Comparison of ENCODE assay signal across 8 mouse cellular contexts in genomic region chr7:114635569-114636101, GRCm38 (mm10). TPM values are rescaled to one million over a fixed set of nuclear protein-coding genes. Genes with fewer than 3 reads are reported as not detected.
DNase-seq lines count a peak whose midpoint lies in the region; ATAC-seq and TF ChIP-seq lines count a peak whose summit lies in the region.

No protein-coding gene starts in this region.

- peak; percentile 10 to 29 for DNase-seq in urinary bladder, postnatal 36 days (ENCODE audit: low spot score in 2 of 2)
- DNase-seq in urinary bladder, postnatal 10 days (ENCODE audit: low spot score), result no peak
- DNase-seq in cerebellum, postnatal 4 days (ENCODE audit: low spot score in 2 of 2), result peak; percentile 27 to 44
- peak; percentile 42 for DNase-seq in kidney, adult 9 months
- DNase-seq in liver, adult 2 months (ENCODE audit: extremely low read depth, low read depth, low spot score), result peak; percentile 11
- peak; percentile 39 for DNase-seq in naive thymus-derived CD4-positive, alpha-beta T cell, adult 2 months (ENCODE audit: low read depth)
- DNase-seq in T-cell, adult 2 months (ENCODE audit: low spot score), result no peak

- H3K4me3 ChIP-seq in heart, embryonic 11.5 days (ENCODE audit: low read depth, low read length), result peak overlapping the region; percentile 52
- H3K4me3 ChIP-seq in liver, adult 2 months (ENCODE audit: insufficient read depth, low read depth, low read length), result no peak overlapping the region

- peak overlapping the region; percentile 52; the same call in 1 of the 2 replicates for H3K9ac ChIP-seq in heart, embryonic 11.5 days (ENCODE audit: low read depth, low read length)
- H3K9ac ChIP-seq in liver, adult 2 months (ENCODE audit: low read depth, low read length), result no peak overlapping the region

- TF ChIP-seq CTCF in liver, adult 2 months (IDR thresholded peaks at IDR 0.05; ENCODE audit: low read depth, low read length), result peak; percentile 60; the same call in 1 of the 2 replicates

- H3K27me3 ChIP-seq in heart, embryonic 11.5 days (ENCODE audit: control insufficient read depth, insufficient read depth, low read length), result peaks cover 25% of the 10 kb centered on the region
- peaks cover 2% of the 10 kb centered on the region; the same call in 1 of the 2 replicates for H3K27me3 ChIP-seq in liver, adult 2 months (ENCODE audit: control insufficient read depth, insufficient read depth, low read length)

- no peaks in the 10 kb centered on the region for H3K9me3 ChIP-seq in heart, embryonic 11.5 days (replicated peaks; ENCODE audit: control insufficient read depth, low read length)

- no peak for TF ChIP-seq POLR2A in liver, adult 2 months (IDR thresholded peaks at IDR 0.05; ENCODE audit: extremely low read depth, insufficient read depth, low read length)

- H3K36me3 ChIP-seq in heart, embryonic 11.5 days (ENCODE audit: control insufficient read depth, insufficient read depth, low read length), result no peaks in the 10 kb centered on the region
- H3K36me3 ChIP-seq in liver, adult 2 months (ENCODE audit: control insufficient read depth, insufficient read depth, low read length), result no peaks in the 10 kb centered on the region

- 1% methylated on average over 20 of the region's 20 CpGs for WGBS in heart, embryonic 11.5 days (ENCODE audit: insufficient replicate concordance)
- under 1% methylated on average over 20 of the region's 20 CpGs for WGBS in liver, adult 2 months

- H3K4me2 ChIP-seq in heart, embryonic 11.5 days, result peak overlapping the region; percentile 79

- ATAC-seq in heart, embryonic 11.5 days (replicated peaks; ENCODE audit: insufficient number of reproducible peaks, low FRiP score, low TSS enrichment), result no peak

- no peaks in the 10 kb centered on the region for H3K79me2 ChIP-seq in liver, adult 2 months (ENCODE audit: control insufficient read depth, insufficient read depth, low read length)

- H3K4me1 ChIP-seq in heart, embryonic 11.5 days (ENCODE audit: control insufficient read depth, insufficient read depth, low read length), result no peaks in the 10 kb centered on the region
- H3K4me1 ChIP-seq in liver, adult 2 months (ENCODE audit: control insufficient read depth, insufficient read depth, low read length), result peaks cover 7% of the 10 kb centered on the region; the same call in 1 of the 2 replicates

- no peak overlapping the region for H3K27ac ChIP-seq in heart, embryonic 11.5 days (ENCODE audit: low read depth, low read length)
- H3K27ac ChIP-seq in liver, adult 2 months (replicated peaks; ENCODE audit: insufficient read depth, low read depth, low read length), result no peak overlapping the region

RNA-seq across cellular contexts. Expression of gene Calca, which starts 0.5 kb away (rescaled TPM):
- 13.8 and 14.1 TPM in 2 replicates for polyA plus RNA-seq in heart, embryonic 11.5 days (2014; fragmentation: Nextera tagmentation; extraction: Ambion mirVana)
- total RNA-seq in liver, adult 2 months (2014; rRNA removed), result not detected in 2 replicates
- not detected in 2 replicates for polyA plus RNA-seq in liver, adult 2 months (2012; rRNA removed)

Comparison
In these comparisons a context has a peak if more than half of its experiments do, and no peak if none do; other contexts are left out.
1. DNase-seq: peak in urinary bladder, postnatal 36 days (2 of 2), cerebellum, postnatal 4 days (2 of 2), kidney, adult 9 months (single experiment), liver, adult 2 months (single experiment) and naive thymus-derived CD4-positive, alpha-beta T cell, adult 2 months (single experiment); none in urinary bladder, postnatal 10 days (single experiment) and T-cell, adult 2 months (single experiment).
2. RNA of gene Calca, which starts 0.5 kb away (polyA plus RNA-seq): 13.8 to 14.1 TPM in heart, embryonic 11.5 days; not detected in liver, adult 2 months; every median in the first group is over 10 times any median in the second.